Mouse (Mus musculus): Measurements from ENCODE around the gene Ppt2.

Gene Ppt2

DNA sequence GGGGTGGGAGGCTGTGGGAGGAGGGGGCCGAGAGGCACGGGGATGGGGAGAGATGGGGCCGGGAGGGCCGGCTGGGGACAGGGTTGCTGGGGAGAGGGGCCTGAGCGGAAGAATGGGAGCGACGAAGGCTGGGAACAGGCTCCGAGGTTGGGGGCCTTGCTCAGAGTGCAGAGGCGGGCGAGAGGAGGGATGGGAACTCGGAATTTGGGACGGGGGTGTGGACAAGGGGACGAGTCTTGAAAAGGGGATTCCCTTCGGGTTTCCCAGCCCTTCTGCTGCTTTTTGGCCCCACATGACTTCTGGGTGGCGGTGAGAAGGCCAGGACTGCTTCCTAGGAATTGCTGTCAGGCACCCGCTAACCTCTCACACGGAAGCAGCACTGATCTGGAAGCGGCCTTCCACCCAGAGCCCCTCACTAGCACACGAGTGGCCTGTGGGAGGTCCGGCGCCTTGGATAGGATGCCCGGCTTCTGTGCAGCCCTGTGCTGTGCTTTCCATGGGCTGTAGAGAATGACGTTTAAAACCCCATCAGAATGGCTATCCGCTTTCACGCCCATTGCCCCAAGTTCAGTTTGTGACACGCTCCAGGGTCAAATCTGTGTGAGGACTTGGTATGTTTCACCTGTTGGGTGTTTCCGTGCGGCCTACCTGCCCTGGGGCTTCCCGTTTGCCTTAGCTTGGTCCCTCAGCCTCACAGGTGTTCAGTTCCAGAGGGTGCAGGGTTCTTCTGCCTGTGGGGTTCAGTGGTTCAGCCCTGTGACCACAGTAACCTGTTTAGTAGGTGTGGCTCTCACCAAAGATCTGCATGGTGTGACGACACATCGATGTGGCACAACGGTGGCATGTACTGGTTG, 21.9 kb downstream of the Ppt2 start:
- no peak for DNase-seq (ENCODE audit: low read depth, low spot score)

- peak; percentile 88 for DNase-seq (ENCODE audit: low read depth, low spot score)
Measured at GRCm38 (mm10) chr17:34605609-34606008, 22.7 kb downstream of the Ppt2 start.

- no peak for DNase-seq (ENCODE audit: low read depth, low spot score)
Measured at GRCm38 (mm10) chr17:34604511-34605237, 23.6 kb downstream of the Ppt2 start.

DNA sequence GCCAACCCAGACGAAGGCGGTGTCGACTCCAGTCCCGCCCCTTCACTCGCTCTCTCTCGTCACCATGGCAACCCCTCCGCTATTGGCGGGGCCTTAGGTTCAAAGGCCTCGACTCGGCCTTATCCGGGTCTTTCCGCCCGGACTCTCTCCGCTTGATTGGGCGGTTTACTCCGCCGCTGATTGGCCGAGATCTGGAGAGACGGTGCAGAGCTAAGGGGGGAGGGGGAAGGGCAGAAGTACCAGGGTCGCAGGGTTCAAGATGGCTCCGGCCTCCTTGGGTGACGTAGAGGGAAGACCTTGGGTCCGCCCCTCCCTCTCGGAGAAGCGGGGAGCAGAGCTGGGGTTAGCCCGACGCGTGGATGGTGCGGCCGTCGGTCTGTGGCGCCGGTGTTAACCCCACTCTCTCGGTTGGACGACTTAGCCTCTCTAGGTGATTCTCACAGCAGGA, 24.2 kb downstream of the Ppt2 start, which contains the start of gene Agpat1:
Gene Agpat1 (plus strand): TSS at position 202 of the 448 bp plus-strand sequence.
- DNase-seq (ENCODE audit: low read depth, low spot score): peak; percentile 100

- peak; percentile 100 for DNase-seq (ENCODE audit: low read depth, low spot score)
Measured at GRCm38 (mm10) chr17:34603375-34604060, 24.8 kb downstream of the Ppt2 start, which contains the start of gene Rnf5. Gene Rnf5, minus strand, starts transcription at chr17:34603690.

- no peak for DNase-seq (ENCODE audit: low read depth, low spot score)
Measured at GRCm38 (mm10) chr17:34601796-34602195, 26.5 kb downstream of the Ppt2 start.

DNA sequence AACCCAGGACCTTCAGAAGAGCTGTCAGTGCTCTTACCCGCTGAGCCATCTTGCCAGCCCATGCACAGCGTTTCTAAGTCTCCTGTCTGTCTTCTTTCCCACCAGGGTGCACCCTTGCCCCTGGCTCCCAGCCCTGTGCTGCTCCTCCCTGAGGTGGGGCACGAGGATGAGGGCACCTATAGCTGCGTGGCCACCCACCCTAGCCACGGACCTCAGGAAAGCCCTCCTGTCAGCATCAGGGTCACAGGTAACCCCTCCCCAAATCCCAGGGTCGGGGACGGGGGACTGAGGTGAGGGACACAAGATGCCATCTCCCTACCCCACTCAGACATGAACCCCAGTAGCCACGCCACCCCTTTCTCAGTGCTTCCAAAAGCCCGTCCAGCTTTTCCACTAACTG, 28.4 kb downstream of the Ppt2 start:
- no peak for DNase-seq (ENCODE audit: low read depth, low spot score)

DNA sequence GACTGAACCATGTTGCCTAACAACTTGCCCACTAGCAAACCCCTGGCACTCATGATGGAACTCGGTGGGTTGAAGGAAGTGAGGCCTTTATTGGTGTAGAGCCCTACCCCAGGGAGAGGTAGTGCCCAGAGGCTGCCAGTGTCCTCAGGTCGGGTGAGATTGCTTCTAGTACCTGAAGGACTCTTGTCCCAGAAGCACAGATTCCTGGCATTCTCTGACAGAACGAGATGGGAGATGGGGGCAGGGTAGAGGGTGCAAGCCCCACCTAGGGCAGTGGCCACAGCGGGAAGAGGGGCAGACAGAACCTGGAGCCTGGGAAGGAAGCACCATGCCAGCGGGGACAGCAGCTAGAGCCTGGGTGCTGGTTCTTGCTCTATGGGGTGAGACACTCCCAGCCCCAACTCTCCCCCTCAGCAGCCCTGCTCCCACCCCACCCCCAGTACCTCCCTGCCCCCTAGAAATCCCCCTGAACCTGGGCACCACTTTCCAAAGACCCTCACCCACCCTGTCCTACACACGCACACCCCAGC, 30.7 kb downstream of the Ppt2 start, which contains the start of gene Ager:
Gene Ager (plus strand): TSS at position 297 of the 530 bp plus-strand sequence.
- DNase-seq (ENCODE audit: low read depth, low spot score): no peak

- no peak for DNase-seq (ENCODE audit: low read depth, low spot score)
Measured at GRCm38 (mm10) chr17:34596098-34596497, 32.2 kb downstream of the Ppt2 start.

- DNase-seq (ENCODE audit: low read depth, low spot score): no peak
Measured at GRCm38 (mm10) chr17:34593752-34594525, 34.4 kb downstream of the Ppt2 start.

DNA sequence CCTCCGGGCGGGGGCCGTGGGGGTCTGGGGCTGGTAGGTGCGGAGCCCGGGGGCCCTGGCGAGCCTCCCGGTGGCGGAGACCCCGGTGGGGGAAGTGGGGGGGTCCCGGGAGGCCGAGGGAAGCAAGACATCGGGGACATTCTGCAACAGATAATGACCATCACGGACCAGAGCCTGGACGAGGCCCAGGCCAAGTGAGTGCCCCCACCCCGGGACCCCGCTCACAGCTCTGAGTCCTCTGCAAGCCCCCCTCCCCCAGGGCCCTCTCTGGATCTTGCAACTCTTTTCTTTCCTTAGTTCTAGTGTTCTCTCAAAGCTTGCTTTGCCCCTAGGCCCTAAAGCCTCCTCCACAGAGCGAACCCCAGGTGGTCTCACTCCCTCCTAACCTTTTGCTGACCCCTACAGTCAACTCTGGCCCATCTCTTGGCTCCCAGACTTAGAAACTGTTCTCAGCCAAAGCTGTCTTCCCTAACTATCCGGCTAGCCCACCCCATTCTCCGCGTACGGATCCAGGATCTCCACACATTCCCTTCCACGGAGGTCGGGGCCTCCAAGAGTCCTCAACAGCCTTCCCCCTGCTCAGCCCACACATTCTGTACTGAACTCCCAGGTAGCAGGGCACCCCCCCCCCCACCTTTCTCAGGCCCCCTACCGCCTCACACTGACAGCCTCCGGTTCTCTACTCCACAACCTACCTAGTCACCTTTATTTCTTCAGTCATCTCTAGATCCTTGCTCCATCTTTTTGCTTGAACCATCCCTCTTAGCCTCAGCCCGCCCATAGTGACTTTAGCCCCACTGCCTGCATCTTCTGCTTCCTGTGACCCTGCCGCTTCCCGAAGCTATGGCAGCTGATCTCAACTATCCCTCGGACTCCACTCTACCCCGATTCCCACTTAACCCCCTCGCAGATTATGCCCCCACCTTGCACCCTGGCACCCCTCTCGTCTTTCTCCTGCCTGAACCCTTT, 35.4 kb downstream of the Ppt2 start:
- no peak for DNase-seq (ENCODE audit: low read depth, low spot score)

DNA sequence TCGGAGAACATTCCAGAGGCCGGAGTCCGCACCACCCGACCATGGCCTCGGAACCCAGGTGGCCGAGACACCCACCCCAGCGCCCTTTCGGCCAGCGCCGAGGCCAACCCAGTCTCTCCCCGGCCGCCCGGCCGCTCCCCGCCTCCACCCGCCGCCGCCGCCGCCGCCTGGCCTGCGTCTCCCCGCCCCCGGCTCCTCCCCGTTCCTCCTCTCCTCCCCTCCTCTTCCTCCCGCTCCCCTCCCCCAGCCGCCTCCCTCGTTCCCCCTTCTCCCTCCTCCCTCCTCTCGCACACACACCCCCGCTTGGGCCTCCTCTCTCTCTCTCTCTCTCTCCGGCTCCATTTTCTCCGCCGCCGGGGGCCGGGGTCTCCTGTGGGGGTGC, 36.3 kb downstream of the Ppt2 start:
- peak; percentile 79 for DNase-seq (ENCODE audit: low read depth, low spot score)

- DNase-seq (ENCODE audit: low read depth, low spot score): no peak
Measured at GRCm38 (mm10) chr17:34591029-34591993, 37.0 kb downstream of the Ppt2 start, which contains the start of gene Pbx2. Gene Pbx2, plus strand, starts transcription at chr17:34591266.

- DNase-seq (ENCODE audit: low read depth, low spot score): no peak
Measured at GRCm38 (mm10) chr17:34590154-34590987, 37.9 kb downstream of the Ppt2 start.

DNA sequence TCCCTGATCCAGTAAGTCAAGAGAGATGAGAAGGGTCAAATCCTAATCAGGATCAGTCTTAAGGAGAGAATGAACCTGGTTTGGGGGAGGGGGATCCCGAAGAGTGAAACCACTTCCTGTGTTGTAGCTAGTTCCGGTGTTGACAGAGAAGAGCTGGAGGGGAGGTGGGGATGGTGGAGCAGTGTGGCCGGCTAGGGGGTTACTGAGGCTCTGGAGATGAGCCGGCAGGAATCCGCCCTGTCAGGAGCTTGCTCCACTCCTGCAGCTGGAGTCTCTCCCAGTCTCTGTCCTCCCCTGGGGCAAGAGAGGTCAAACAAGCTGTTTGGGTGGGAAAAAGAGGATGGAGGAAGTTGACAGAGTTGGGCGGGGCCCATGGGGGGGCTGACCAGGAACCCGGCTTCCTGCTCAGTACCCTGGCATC, 38.6 kb downstream of the Ppt2 start, which contains the start of gene Gpsm3:
Gene Gpsm3 (plus strand): TSS at position 126 of the 421 bp plus-strand sequence.
- DNase-seq (ENCODE audit: low read depth, low spot score): no peak

DNA sequence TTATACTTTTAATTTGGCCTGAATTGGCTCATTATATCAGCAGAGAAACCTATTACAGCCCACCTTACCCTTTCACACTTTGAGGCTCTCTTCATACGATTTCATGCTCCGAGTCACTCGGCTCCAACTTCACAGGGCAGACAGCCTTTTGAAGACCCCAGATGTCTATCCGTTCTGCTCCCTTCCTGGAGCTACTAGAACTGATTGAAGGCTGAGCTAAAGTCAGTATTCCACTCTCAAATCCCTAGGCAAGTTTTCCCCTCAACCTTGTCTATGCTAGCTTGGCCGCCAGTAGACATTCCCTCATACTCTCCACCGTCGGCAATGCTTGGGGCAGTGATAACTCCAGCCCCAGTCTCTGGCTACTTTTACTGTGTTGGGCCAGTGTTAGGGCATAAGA, 39.1 kb downstream of the Ppt2 start:
- no peak for DNase-seq (ENCODE audit: low read depth, low spot score)

GRCm38 (mm10) chr17:34588767-34589166, 39.5 kb downstream of the Ppt2 start:
- no peak for DNase-seq (ENCODE audit: low read depth, low spot score)

All from retina, postnatal 7 days (tissue).